Mouse (Mus musculus): ENCODE data around the gene Dexi. TPM values are rescaled to one million over a fixed set of nuclear protein-coding genes. Genes with fewer than 3 reads are reported as not detected.

Gene Dexi
- total RNA-seq, 2 experiments from 2014 or later = 4.9 to 7.5 TPM

DNA sequence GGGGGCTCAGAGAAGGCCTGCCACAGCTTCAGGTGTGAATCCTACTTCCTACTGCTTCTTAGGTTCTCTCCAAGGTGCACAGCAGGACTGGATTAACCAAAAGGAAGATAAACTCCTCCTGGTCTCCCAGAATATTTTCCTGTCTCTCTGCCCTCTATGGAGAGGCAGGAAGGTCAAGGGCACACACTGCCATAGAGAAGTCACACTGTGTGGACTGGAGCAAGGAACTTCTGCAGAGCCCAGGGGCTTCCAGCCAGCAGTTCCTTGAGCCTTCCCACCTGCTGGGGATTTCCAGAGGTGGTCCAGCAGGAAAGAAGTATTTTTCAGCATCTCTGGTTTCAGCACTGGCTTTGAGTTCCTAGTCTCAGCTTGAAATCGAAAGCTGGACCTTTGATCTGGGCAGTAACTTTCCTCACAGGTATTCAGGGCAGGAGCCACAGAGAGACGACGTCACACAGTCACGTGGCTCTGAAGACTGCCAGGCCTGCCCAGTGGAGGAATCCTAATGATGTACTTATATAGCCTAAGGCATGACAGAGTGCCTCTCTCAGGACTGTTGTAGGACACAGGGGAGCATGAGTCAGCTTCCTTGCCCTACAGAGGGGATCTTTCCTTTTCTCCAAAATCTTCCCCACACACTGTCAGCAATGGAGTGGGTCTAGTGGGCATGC, 77.7 kb downstream of the Dexi start:
- no peak for ATAC-seq (replicated peaks; ENCODE audit: poor library complexity, severe bottlenecking)

DNA sequence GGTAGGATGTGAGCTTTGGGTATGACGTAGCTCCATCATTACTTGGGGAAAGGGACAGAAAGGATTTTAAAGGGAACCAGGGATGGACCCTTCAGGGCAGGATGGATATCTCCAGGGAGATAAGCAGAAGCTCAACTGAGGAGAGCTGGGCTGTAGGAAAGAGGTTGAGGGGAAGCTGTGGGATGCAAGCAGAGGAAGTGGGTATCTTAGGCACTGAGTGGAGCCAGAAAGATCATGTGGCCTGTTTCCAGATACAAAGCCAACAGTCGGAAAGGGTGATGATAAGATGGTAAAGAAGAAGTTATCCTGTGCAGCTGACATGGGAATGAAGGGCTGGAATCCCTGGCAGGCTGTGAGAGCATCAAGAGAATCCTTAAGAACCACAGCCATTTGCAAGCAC, 81.7 kb downstream of the Dexi start:
- peak; percentile 87 for ATAC-seq (replicated peaks; ENCODE audit: poor library complexity, severe bottlenecking)

DNA sequence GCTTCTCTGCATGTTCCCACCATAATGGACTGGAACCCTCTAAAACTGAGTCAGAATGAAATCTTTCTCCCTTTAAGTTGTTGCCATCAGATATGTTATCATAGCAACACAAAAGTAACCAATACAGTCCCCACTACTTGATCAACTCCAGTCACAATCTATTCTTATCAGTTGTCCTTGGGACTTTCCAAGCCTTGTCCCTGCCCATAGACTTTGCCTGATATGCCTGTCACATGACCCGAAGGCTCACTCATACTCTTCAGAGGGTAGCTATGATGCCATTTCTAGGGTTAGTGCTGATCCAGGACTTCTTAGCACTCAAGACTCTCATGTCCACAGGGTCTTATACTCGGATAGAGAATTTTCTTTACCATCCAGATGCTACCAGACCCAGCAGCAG, 82.7 kb downstream of the Dexi start:
- ATAC-seq (replicated peaks; ENCODE audit: poor library complexity, severe bottlenecking) = no peak

DNA sequence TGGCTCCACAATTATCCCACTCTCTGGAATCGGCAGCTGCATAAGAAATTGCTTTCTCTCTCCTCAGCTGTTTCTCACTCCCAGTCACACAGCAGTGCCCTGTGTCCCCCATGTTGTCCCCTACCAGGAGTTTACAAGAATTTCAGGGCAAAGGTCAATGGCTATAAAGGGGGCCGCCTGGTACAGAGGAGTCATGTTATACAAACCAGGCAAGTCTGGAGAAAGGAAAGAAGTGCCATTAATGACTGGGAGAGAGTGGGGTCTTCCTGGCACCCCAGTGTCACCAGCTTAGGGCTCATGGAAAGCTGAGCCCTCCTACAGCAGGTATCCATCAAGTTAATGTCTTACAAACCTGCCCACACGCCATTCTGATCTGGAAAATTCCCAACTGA, 88.3 kb downstream of the Dexi start:
- ATAC-seq (replicated peaks; ENCODE audit: poor library complexity, severe bottlenecking) = no peak

DNA sequence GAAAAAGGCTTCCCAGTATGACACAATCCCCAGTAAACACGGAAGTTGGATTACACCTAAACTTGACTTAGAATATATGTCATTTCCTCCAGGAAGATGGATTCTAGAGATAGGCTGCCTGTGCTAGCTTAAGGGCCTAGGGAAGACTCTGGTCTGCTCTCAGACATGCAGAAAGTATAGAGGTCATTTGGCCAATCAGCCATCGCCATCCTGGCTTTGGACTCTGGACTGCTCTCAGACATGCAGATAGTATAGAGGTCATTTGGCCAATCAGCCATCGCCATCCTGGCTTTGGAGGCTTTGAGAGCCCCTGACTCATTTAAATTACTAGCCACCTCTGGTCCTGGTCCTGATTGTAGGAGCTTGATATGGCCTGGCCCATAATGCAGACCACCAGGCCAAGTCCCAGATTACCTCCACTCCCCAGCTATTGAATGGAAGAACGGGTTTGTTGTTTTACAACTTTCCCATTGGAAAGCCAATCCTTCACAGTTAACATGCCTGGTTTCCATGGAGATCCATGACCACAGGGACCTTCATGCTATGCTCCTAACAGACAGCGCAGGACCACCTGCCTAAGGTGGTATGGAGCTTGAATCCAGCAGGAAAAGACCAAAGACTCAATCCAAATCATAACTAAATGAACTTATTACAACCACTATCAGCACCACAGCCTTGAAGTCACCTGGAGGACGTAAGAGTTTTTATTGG, 88.8 kb downstream of the Dexi start:
- no peak for ATAC-seq (replicated peaks; ENCODE audit: poor library complexity, severe bottlenecking)

Other genes with a start within 250 kb of the Dexi start
- not detected in 2 replicates for gene Emp2, start 229.1 kb downstream of the Dexi start, total RNA-seq (2014; fragmentation: Nextera tagmentation)
- gene Emp2, start 229.1 kb downstream of the Dexi start, total RNA-seq (2017) = not detected in 2 replicates
- gene Tekt5, start 147.6 kb downstream of the Dexi start, total RNA-seq (2014; fragmentation: Nextera tagmentation) = 0.49 TPM in 1 of 2 replicates, not detected in the other
- not detected in 2 replicates for gene Tekt5, start 147.6 kb downstream of the Dexi start, total RNA-seq (2017)
- gene Nubp1, start 131.1 kb downstream of the Dexi start, total RNA-seq (2014; fragmentation: Nextera tagmentation) = 45.9 and 48.0 TPM in 2 replicates
- 41.9 and 58.3 TPM in 2 replicates for gene Nubp1, start 131.1 kb downstream of the Dexi start, total RNA-seq (2017)
- gene Tvp23a, start 95.7 kb downstream of the Dexi start, total RNA-seq (2014; fragmentation: Nextera tagmentation) = not detected in 2 replicates
- not detected in 2 replicates for gene Tvp23a, start 95.7 kb downstream of the Dexi start, total RNA-seq (2017)
- 2.3 TPM in 1 of 2 replicates, not detected in the other for gene Ciita, start 63.0 kb downstream of the Dexi start, total RNA-seq (2014; fragmentation: Nextera tagmentation)
- 0.09 and 0.52 TPM in 2 replicates for gene Ciita, start 63.0 kb downstream of the Dexi start, total RNA-seq (2017)
- gene Clec16a, start 2.3 kb upstream of the Dexi start, total RNA-seq (2014; fragmentation: Nextera tagmentation) = 14.3 and 17.9 TPM in 2 replicates
- 15.2 and 19.6 TPM in 2 replicates for gene Clec16a, start 2.3 kb upstream of the Dexi start, total RNA-seq (2017)
- gene Socs1, start 242.5 kb upstream of the Dexi start, total RNA-seq (2014; fragmentation: Nextera tagmentation) = 0.41 TPM in 1 of 2 replicates, not detected in the other
- gene Socs1, start 242.5 kb upstream of the Dexi start, total RNA-seq (2017) = 1.2 TPM in 2 replicates
- gene Tnp2, start 245.6 kb upstream of the Dexi start, total RNA-seq (2014; fragmentation: Nextera tagmentation) = not detected in 2 replicates
- gene Tnp2, start 245.6 kb upstream of the Dexi start, total RNA-seq (2017) = not detected in 2 replicates
- not detected in 2 replicates for gene Prm3, start 247.9 kb upstream of the Dexi start, total RNA-seq (2014; fragmentation: Nextera tagmentation)
- not detected in 2 replicates for gene Prm3, start 247.9 kb upstream of the Dexi start, total RNA-seq (2017)

All from granulocyte monocyte progenitor cell, adult 5-6 weeks (primary cell).